Mouse (Mus musculus): ENCODE results near the gene Syngr3. TPM values are rescaled to one million over a fixed set of nuclear protein-coding genes. Genes with fewer than 3 reads are reported as not detected.
"Not testable (repeated sequence)": the region's sequence is repeated elsewhere in the genome, so short reads cannot be mapped to it uniquely, and the experiment has no call there.

The Syngr3 gene
- polyA plus RNA-seq, 1 experiment from 2014 or later, result 0.31 TPM

DNA sequence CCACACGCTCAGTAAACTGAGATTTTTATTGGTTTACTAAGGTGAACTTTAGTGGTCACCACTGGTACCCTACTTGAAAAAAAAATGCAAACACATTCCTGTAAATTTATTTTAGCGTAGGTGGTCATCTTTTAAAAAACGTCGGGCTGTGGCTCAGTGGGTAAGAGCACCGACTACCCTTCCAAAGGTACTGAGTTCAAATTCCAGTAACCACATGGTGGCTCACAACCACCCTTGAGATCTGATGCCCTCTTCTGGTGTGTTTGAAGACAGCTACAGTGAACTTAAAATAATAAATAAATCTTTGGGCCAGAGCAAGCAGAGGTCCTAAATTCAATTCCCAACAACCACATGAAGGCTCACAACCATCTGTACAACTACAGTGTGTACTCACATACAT is 29.2 kb upstream of the Syngr3 start:
- Histone ChIP-seq H3K9ac (peak overlapping the region; percentile 87), H3K27ac (peak overlapping the region; percentile 83; the same call in 1 of the 2 replicates), H3K4me3 (replicated peaks) (peak overlapping the region; percentile 82), H3K4me2 (peak overlapping the region; percentile 87), H3K4me1 (replicated peaks) (peaks cover 49% of the 10 kb centered on the region), H3K36me3 (peaks cover 57% of the 10 kb centered on the region)
- 34% methylated on average over 5 of the region's 5 CpGs for WGBS (ENCODE audit: insufficient replicate concordance)
- not testable (repeated sequence) for ATAC-seq (ENCODE audit: low read depth); DNase-seq; H3K9me3 ChIP-seq (replicated peaks); H3K27me3 ChIP-seq

- H3K36me3 ChIP-seq, result peaks cover 57% of the 10 kb centered on the region
- WGBS (ENCODE audit: insufficient replicate concordance), result 74% methylated on average over 4 of the region's 4 CpGs
- peak within 1 kb of the TSS; percentile 87 for H3K9ac ChIP-seq
- ATAC-seq (ENCODE audit: low read depth) (no peak), DNase-seq (no peak)
- H3K4me2 ChIP-seq, result peak within 1 kb of the TSS; percentile 87
- peak within 1 kb of the TSS; percentile 82 for H3K4me3 ChIP-seq (replicated peaks)
- no peaks in the 10 kb centered on the region for H3K27me3 ChIP-seq
- peak within 1 kb of the TSS; percentile 83 for H3K27ac ChIP-seq
- H3K9me3 ChIP-seq (replicated peaks), result no peaks in the 10 kb centered on the region
- H3K4me1 ChIP-seq (replicated peaks), result peaks cover 41% of the 10 kb centered on the region
These were observed 28.2 kb upstream of the Syngr3 start, which contains the start of the genes Rnf151 and Rps2 for GRCm38 (mm10) chr17:24717943-24718342. Gene Rnf151, minus strand, starts transcription at chr17:24718063. Gene Rps2, plus strand, starts transcription at chr17:24718116.

- no peak overlapping the region for H3K4me2 ChIP-seq
- DNase-seq, result no peak
- no peak overlapping the region for H3K4me3 ChIP-seq (replicated peaks)
- WGBS (ENCODE audit: insufficient replicate concordance), result 88% methylated on average over 15 of the region's 15 CpGs
- no peak for ATAC-seq (ENCODE audit: low read depth)
- H3K27me3 ChIP-seq, result no peaks in the 10 kb centered on the region
- H3K36me3 ChIP-seq, result peaks cover 42% of the 10 kb centered on the region
- no peak overlapping the region for H3K9ac ChIP-seq
- no peak overlapping the region for H3K27ac ChIP-seq
- H3K9me3 ChIP-seq (replicated peaks), result no peaks in the 10 kb centered on the region
- peaks cover 24% of the 10 kb centered on the region for H3K4me1 ChIP-seq (replicated peaks)
These were observed 26.5 kb upstream of the Syngr3 start for GRCm38 (mm10) chr17:24716166-24716682.

GRCm38 (mm10) chr17:24715556-24715955 is 25.8 kb upstream of the Syngr3 start:
- H3K36me3 ChIP-seq, result peaks cover 37% of the 10 kb centered on the region
- H3K27me3 ChIP-seq, result no peaks in the 10 kb centered on the region
- H3K4me2 ChIP-seq, result no peak overlapping the region
- peaks cover 19% of the 10 kb centered on the region for H3K4me1 ChIP-seq (replicated peaks)
- no peak overlapping the region for H3K27ac ChIP-seq
- H3K9me3 ChIP-seq (replicated peaks), result no peaks in the 10 kb centered on the region
- no peak overlapping the region for H3K4me3 ChIP-seq (replicated peaks)
- ATAC-seq (ENCODE audit: low read depth) (no peak), DNase-seq (no peak)
- WGBS (ENCODE audit: insufficient replicate concordance), result 78% methylated on average over 6 of the region's 6 CpGs
- no peak overlapping the region for H3K9ac ChIP-seq

DNA sequence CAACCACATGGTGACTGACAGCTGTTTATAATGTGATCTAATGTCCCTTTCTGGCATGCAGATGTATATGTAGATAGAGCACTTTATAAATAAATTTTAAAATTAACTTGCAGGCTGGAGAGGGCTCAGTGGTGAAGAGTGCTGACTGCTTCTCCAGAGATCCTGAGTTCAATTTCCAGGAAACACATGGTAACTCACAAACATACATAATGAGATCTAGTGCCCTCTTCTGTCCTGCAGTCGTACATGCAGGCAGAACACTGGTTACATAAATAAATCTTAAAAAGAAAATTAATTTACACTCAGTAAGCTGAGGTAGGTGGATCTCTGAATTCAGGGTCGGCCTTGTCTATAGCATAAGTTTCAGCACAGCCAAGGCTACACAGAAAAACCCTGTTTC is 18.9 kb upstream of the Syngr3 start:
- no peak for DNase-seq
- 15% methylated on average over 2 of the region's 2 CpGs for WGBS (ENCODE audit: insufficient replicate concordance)

DNA sequence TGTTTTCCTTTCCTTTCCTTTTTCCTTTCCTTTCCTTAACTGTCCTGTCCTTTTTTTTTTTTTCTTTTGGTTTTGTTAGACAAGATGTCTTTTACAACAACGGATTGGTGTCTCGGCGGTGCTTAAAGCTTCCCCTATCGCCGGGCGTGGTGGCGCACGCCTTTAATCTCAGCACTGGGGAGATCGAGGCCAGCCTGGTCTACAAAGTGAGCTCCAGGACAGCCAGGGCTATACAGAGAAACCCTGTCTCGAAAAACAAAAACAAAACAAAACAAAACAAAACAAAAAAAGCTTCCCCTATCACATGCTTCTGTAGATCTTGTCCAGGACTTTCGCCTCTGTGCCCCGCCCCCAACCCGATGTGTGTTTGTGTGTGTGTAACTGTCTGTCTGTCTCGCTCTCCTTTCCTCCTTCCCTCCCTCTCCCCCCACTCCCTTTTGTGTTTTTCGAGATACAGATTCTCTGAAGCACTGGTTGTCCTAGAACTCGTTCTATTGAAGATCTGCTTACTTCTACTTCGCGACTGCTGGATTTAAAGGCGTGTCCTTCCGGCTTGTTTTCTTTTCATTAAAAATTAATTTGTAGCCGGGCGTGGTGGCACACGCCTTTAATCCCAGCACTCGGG is 18.2 kb upstream of the Syngr3 start:
- H3K36me3 ChIP-seq, result peaks cover 21% of the 10 kb centered on the region
- H3K9ac ChIP-seq, result peak overlapping the region; percentile 81
- H3K4me2 ChIP-seq, result peak overlapping the region; percentile 88
- 2% methylated on average over 24 of the region's 24 CpGs for WGBS (ENCODE audit: insufficient replicate concordance)
- DNase-seq (no peak), ATAC-seq (ENCODE audit: low read depth) (peak; percentile 52)
- H3K27ac ChIP-seq, result peak overlapping the region; percentile 89
- no peaks in the 10 kb centered on the region for H3K9me3 ChIP-seq (replicated peaks)
- H3K4me1 ChIP-seq (replicated peaks), result peaks cover 32% of the 10 kb centered on the region
- H3K27me3 ChIP-seq, result no peaks in the 10 kb centered on the region
- H3K4me3 ChIP-seq (replicated peaks), result peak overlapping the region; percentile 79

More for the DNA sequence above, 18.9 kb upstream of the Syngr3 start:
- Histone ChIP-seq H3K36me3 (peaks cover 18% of the 10 kb centered on the region), H3K27me3 (no peaks in the 10 kb centered on the region), H3K9ac (peak overlapping the region; percentile 81; the same call in 1 of the 2 replicates), H3K4me3 (replicated peaks) (peak overlapping the region; percentile 79), H3K27ac (peak overlapping the region; percentile 89; the same call in 1 of the 2 replicates), H3K4me1 (replicated peaks) (peaks cover 32% of the 10 kb centered on the region), H3K9me3 (replicated peaks) (no peaks in the 10 kb centered on the region), H3K4me2 (peak overlapping the region; percentile 88)
- no peak for ATAC-seq (ENCODE audit: low read depth)

DNA sequence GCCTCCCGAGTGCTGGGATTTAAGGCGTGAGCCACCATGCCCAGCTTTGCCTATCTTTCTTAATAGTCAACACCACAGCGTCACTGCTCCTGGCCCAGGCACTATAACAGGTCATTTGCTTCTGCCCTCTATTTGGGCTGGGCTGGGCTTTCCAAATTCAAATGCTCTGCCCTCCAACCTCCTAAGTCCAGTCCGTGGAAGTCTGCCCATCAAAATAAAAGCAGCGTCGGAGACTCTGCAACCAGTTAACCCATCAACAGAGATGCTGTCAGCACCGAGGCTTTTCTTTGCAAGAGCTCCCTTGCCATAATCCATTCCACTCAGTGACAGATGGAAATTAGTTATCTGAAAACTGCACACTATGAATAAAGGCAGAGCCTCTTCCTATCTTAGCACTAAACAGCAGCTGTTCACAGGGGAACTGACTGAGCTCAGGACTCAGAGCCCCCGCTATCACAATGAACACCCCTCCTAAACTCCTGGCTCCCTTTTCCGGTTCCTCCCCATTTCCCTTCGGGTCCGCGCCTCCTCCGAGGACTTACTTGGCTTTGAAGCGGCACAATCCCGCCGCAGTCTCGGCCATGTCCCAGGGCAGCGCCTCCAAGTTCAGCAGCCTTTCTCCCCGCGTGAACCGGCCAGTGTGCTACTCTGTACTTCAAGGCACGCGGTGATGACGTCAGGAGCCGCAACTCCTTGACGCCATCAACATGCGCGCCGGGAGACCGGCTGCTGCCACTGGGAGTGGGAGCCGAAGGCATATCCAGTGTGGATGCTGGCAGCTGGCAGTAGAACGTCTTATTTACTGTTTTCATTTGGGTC is 17.4 kb upstream of the Syngr3 start, which contains the start of gene Tbl3:
Gene Tbl3, minus strand, starts transcription at position 679 of the 819 bp plus-strand sequence.
- peak within 1 kb of the TSS; percentile 81 for H3K9ac ChIP-seq

DNA sequence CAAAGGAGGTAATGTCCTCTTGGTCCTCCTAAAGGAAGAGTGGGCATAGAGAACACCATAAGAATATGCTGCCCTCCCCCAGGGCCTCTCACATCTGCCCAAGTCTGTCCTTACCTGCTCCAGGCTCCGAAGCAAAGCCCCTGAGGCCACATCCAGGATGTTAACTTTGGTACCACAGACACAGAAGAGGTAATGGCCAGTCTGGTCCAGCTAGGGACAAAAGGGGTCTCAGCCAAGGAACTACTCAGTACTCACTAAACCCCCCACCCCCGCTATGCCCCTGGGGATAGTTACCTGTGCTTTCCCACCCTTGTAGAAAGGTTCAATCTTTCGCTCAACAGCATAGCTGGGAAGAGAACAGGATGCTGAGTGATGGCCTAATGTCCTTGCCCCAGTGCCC is 16.1 kb upstream of the Syngr3 start:
- Histone ChIP-seq H3K4me3 (replicated peaks) (peak overlapping the region; percentile 79), H3K9ac (0 out of 2 replicates have a peak overlapping the region, but pooled peaks have one; percentile 81), H3K4me1 (replicated peaks) (peaks cover 32% of the 10 kb centered on the region), H3K36me3 (peaks cover 42% of the 10 kb centered on the region), H3K27ac (no peak overlapping the region), H3K27me3 (no peaks in the 10 kb centered on the region), H3K9me3 (replicated peaks) (no peaks in the 10 kb centered on the region), H3K4me2 (peak overlapping the region; percentile 88)
- ATAC-seq (ENCODE audit: low read depth) (no peak), DNase-seq (no peak)
- 82% methylated on average over 3 of the region's 3 CpGs for WGBS (ENCODE audit: insufficient replicate concordance)

More for the DNA sequence above, 17.4 kb upstream of the Syngr3 start, which contains the start of gene Tbl3:
- H3K4me3 ChIP-seq (replicated peaks), result peak within 1 kb of the TSS; percentile 79
- peak; percentile 83 for ATAC-seq (ENCODE audit: low read depth)
- peaks cover 28% of the 10 kb centered on the region for H3K36me3 ChIP-seq
- DNase-seq, result peak; percentile 88
- no peaks in the 10 kb centered on the region for H3K27me3 ChIP-seq
- 1% methylated on average over 32 of the region's 32 CpGs for WGBS (ENCODE audit: insufficient replicate concordance)
- peak within 1 kb of the TSS; percentile 88 for H3K4me2 ChIP-seq
- no peaks in the 10 kb centered on the region for H3K9me3 ChIP-seq (replicated peaks)
- peak within 1 kb of the TSS; percentile 89 for H3K27ac ChIP-seq
- H3K4me1 ChIP-seq (replicated peaks), result peaks cover 32% of the 10 kb centered on the region

DNA sequence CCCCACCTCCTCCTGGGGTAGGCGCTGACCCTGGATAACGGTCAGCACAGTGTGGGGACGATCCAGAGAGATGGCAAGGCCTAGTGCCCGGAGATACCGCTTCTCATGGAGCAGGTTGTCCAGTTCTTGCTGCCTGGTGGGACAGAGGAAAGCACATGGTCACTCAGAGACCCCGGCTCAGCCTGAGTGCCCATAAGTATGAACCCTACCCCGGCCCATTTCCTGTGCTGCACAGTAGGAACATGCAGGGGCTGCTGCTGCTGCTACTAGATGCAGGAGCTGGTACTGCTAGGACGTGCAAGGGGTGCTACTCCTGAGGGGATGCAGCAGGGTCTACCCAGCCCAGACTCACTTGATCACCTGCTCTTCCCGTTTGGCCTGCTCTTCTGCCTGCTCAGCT is 11.5 kb upstream of the Syngr3 start:
- Histone ChIP-seq H3K36me3 (peaks cover 57% of the 10 kb centered on the region), H3K4me3 (replicated peaks) (no peak overlapping the region), H3K4me1 (replicated peaks) (peaks cover 32% of the 10 kb centered on the region), H3K27ac (no peak overlapping the region), H3K4me2 (no peak overlapping the region), H3K27me3 (no peaks in the 10 kb centered on the region), H3K9ac (no peak overlapping the region), H3K9me3 (replicated peaks) (no peaks in the 10 kb centered on the region)
- 88% methylated on average over 9 of the region's 9 CpGs for WGBS (ENCODE audit: insufficient replicate concordance)
- ATAC-seq (ENCODE audit: low read depth), result no peak
- DNase-seq, result no peak

- WGBS (ENCODE audit: insufficient replicate concordance), result 77% methylated on average over 2 of the region's 2 CpGs
- no peak overlapping the region; the same call in 1 of the 2 replicates for H3K27ac ChIP-seq
- no peak for ATAC-seq (ENCODE audit: low read depth)
These were observed 9.7 kb upstream of the Syngr3 start for GRCm38 (mm10) chr17:24699473-24699872.

DNA sequence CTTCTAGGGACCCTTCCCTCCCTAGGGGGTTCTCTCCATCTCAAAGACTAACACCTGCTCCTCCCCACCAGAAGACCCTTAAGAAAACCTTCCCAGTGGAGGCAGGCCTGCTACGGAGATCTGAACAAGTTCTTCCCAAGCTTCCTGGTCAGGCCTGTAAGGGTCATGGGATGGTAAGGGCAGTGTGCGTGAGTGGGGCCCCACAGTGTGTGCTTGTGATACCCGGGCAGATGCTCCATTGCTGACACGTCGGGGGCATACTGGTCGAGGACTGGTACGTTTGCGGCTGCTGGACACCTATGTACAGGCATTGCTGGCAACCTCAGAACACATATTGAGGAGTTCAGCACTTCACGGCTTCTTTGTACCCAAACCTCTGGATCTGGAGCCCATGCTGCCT is 9.0 kb upstream of the Syngr3 start:
- Histone ChIP-seq H3K4me1 (replicated peaks) (peaks cover 40% of the 10 kb centered on the region), H3K4me3 (replicated peaks) (no peak overlapping the region), H3K4me2 (no peak overlapping the region), H3K36me3 (peaks cover 44% of the 10 kb centered on the region), H3K27ac (no peak overlapping the region), H3K9me3 (replicated peaks) (no peaks in the 10 kb centered on the region), H3K9ac (peak overlapping the region; percentile 9; the same call in 1 of the 2 replicates), H3K27me3 (no peaks in the 10 kb centered on the region)
- WGBS (ENCODE audit: insufficient replicate concordance), result 67% methylated on average over 9 of the region's 9 CpGs
- ATAC-seq (ENCODE audit: low read depth) (no peak), DNase-seq (no peak)

More at GRCm38 (mm10) chr17:24699473-24699872, 9.7 kb upstream of the Syngr3 start:
- Histone ChIP-seq H3K4me1 (replicated peaks) (peaks cover 36% of the 10 kb centered on the region), H3K9ac (no peak overlapping the region), H3K27me3 (no peaks in the 10 kb centered on the region), H3K9me3 (replicated peaks) (no peaks in the 10 kb centered on the region), H3K36me3 (peaks cover 47% of the 10 kb centered on the region), H3K4me3 (replicated peaks) (no peak overlapping the region), H3K4me2 (no peak overlapping the region)
- DNase-seq, result no peak
